Mouse (Mus musculus): ENCODE results near the gene Gm10251. TPM values are rescaled to one million over a fixed set of nuclear protein-coding genes. Genes with fewer than 3 reads are reported as not detected.
"Not testable (repeated sequence)": the region's sequence is repeated elsewhere in the genome, so short reads cannot be mapped to it uniquely, and the experiment has no call there.

Gene Gm10251
- not detected for total RNA-seq (2021)
- long read RNA-seq, experiment 1: 0 reads
- long read RNA-seq, experiment 2: 0 reads

DNA sequence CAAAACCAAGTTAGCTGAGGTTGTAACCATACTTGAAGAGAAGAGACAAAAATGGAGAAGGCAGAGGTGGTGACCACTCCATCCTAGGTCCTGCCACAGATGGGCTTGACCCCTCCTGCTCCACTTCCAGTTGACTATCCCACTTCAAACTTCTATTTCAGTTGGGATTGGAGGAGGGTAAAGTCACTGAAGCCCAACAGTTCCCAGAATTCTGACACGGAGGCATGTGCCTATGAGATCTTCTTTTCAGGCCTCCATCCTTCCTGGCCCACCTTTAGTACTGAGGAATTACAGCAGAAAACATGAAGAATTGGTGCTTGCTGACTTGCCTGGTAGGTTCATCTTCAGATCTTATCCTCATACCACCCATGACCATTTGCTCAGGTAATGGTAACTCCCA lies at the start of gene Gm10251:
Gm10251 (minus strand) TSS at position 101 of the 400 bp plus-strand sequence.
- intact Hi-C loops (cut with DNase I); DNase-seq: not testable (repeated sequence)

DNA sequence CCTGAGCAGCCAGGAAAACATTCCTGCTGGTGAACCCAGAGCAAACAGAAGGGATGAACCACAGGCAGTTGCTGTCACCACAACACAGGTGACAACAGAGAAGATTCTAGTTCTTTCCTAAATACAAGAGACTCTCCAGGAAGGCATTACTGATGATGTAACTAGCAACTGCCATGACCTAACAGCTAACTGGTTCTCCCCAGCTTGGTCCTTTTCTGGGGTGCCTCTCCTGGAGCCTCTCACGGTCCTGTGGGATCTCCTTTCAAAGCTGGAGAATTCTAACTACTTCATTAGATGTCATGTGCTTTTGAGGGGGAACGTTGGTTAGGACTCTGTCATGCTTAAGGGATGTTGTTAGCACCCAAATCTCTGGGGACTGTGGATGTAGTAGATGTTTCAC lies 36.2 kb upstream of the Gm10251 start, which contains the start of gene Gm8050:
Gm8050 (minus strand) TSS at position 101 of the 400 bp plus-strand sequence.
- intact Hi-C loops (cut with DNase I); DNase-seq: not testable (repeated sequence)

- DNase-seq; intact Hi-C loops (cut with DNase I): not testable (repeated sequence)
These were observed 61.7 kb downstream of the Gm10251 start, which contains the start of gene Gm3460 for GRCm38 (mm10) chr14:6622318-6622717. Gene Gm3460 (minus strand): TSS chr14:6622418.

DNA sequence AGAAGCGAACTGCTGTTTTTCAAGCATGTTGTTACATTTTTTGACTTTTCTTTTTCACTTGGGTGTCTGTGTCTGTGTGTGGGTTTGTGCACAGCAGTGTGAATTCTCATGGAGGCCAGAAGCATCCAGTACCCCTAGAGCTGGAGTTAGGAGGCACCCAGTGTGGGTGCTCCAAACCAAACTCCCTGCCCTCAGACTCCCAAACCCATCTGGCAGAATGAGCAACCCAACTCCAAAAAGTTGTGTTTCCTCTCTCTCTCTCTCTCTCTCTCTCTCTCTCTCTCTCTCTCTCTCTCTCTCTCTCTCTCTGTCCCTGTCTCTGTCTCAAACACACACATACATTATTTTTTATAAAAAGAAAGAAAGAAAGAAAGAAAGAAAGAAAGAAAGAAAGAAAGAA lies 77.5 kb downstream of the Gm10251 start:
- DNase-seq: peak in 1 of 2 experiments; percentile 13
- intact Hi-C loops (cut with DNase I): not testable (repeated sequence)

DNA sequence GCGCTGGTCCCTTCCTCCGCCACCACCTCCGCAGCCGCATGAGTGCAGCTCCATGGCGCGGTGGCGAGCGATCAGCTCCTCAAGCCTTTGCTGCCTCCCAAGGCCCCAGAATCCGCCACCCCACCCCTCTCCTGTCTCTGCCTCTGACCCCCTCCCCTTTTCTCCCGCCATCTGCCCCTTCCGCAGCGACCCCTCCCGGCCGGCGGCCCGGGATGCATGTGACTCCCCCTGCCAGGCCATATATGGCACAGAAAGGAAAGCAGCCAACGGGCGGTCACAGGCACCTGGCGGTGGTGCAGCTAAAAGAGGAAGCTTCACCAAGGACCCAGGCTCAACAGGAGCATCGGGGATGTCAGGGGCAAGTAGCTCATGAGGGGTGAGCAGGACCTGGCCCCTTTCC lies 79.0 kb downstream of the Gm10251 start:
- intact Hi-C loops (cut with DNase I); DNase-seq: not testable (repeated sequence)

DNA sequence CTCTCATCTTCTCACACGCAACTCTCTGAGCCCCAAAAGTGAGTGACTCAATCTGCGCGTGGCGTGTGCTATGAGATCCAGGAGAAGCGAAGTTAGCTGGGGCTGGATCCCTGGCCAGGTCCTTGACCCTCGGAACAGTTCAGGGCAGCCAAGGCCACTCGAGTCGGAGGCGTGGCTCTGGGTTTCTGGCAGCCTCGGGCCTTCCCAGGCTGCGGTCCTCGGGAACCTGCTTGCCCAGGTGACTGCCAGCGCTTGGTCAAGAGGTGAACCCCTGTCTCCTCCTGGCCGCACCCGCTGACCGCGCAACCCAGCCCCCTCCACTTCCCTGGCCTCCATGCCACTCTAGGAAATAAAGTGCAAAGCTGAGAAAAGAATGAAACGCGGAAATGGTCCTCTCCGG lies 79.4 kb downstream of the Gm10251 start:
- DNase-seq; intact Hi-C loops (cut with DNase I): not testable (repeated sequence)

GRCm38 (mm10) chr14:6590513-6590912 lies 93.5 kb downstream of the Gm10251 start, which contains the start of gene Gm3629:
Gene Gm3629 (minus strand): TSS chr14:6590613.
- intact Hi-C loops (cut with DNase I); DNase-seq: not testable (repeated sequence)

Other genes with a start within 250 kb of the Gm10251 start
- gene Gm3594, start 239.6 kb downstream of the Gm10251 start, total RNA-seq (2021): not detected
- not detected for gene Gm8356, start 146.9 kb downstream of the Gm10251 start, total RNA-seq (2021)
- under 1 TPM in 1 of 2 experiments, not detected in 1; 0.31 TPM for gene Gm3629, start 93.6 kb downstream of the Gm10251 start, total RNA-seq (2021)
- gene Gm3460, start 61.8 kb downstream of the Gm10251 start, total RNA-seq (2021): not detected
- not detected for gene Gm8050, start 36.1 kb upstream of the Gm10251 start, total RNA-seq (2021)
- gene Gm3636, start 58.2 kb upstream of the Gm10251 start, total RNA-seq (2021): under 1 TPM; 0.51 to 0.62 TPM
- gene Gm8362, start 90.2 kb upstream of the Gm10251 start, total RNA-seq (2021): not detected
- gene Gm3642, start 156.1 kb upstream of the Gm10251 start, total RNA-seq (2021): not detected
- gene Gm3667, start 205.8 kb upstream of the Gm10251 start, total RNA-seq (2021): under 1 TPM; 0.15 to 0.18 TPM